Mouse (Mus musculus) B cell, adult 2 months (primary cell): Measurements from ENCODE around the gene Capn12.
"Not testable (repeated sequence)": the region's sequence is repeated elsewhere in the genome, so short reads cannot be mapped to it uniquely, and the experiment has no call there.

Experiments
- DNase-seq, 2 experiments: peaks; one replicate each; pipeline ENCODE4 v3.0.0; 2022

Capn12 gene

GRCm38 (mm10) chr7:28879606-28880005, 1.6 kb upstream of the Capn12 start:
- DNase-seq = peak; percentile 10 to 14

- no peak for DNase-seq
Measured at GRCm38 (mm10) chr7:28880554-28880953, 668 bp upstream of the Capn12 start.

GRCm38 (mm10) chr7:28883039-28883438, 1.8 kb downstream of the Capn12 start:
- no peak for DNase-seq

- not testable (repeated sequence) for DNase-seq
Measured at GRCm38 (mm10) chr7:28883704-28884103, 2.5 kb downstream of the Capn12 start.

GRCm38 (mm10) chr7:28886486-28886885, 5.3 kb downstream of the Capn12 start:
- DNase-seq = no peak

GRCm38 (mm10) chr7:28888701-28889161, 7.5 kb downstream of the Capn12 start:
- DNase-seq = no peak

- no peak for DNase-seq
Measured at GRCm38 (mm10) chr7:28892601-28893000, 11.4 kb downstream of the Capn12 start.

GRCm38 (mm10) chr7:28893643-28894265, 12.5 kb downstream of the Capn12 start:
- DNase-seq = peak; percentile 14 to 22

- DNase-seq = no peak
Measured at GRCm38 (mm10) chr7:28894942-28895341, 13.7 kb downstream of the Capn12 start.

- no peak for DNase-seq
Measured at GRCm38 (mm10) chr7:28897661-28898060, 16.4 kb downstream of the Capn12 start.

GRCm38 (mm10) chr7:28899972-28900371, 18.8 kb downstream of the Capn12 start:
- DNase-seq = no peak

GRCm38 (mm10) chr7:28901311-28902125, 20.3 kb downstream of the Capn12 start:
- DNase-seq = no peak

GRCm38 (mm10) chr7:28902180-28902579, 21.0 kb downstream of the Capn12 start:
- no peak for DNase-seq

GRCm38 (mm10) chr7:28902809-28903208, 21.6 kb downstream of the Capn12 start:
- DNase-seq = no peak

GRCm38 (mm10) chr7:28903778-28904177, 22.6 kb downstream of the Capn12 start:
- DNase-seq = no peak

GRCm38 (mm10) chr7:28907195-28907594, 26.0 kb downstream of the Capn12 start:
- DNase-seq = no peak

- DNase-seq = no peak
Measured at GRCm38 (mm10) chr7:28911632-28912031, 30.4 kb downstream of the Capn12 start.

GRCm38 (mm10) chr7:28913171-28913570, 31.9 kb downstream of the Capn12 start:
- no peak for DNase-seq

- peak; percentile 45 to 48 for DNase-seq
Measured at GRCm38 (mm10) chr7:28916491-28916890, 35.3 kb downstream of the Capn12 start.

- DNase-seq = no peak
Measured at GRCm38 (mm10) chr7:28917503-28918426, 36.5 kb downstream of the Capn12 start.

GRCm38 (mm10) chr7:28918540-28918939, 37.3 kb downstream of the Capn12 start:
- DNase-seq = no peak

- DNase-seq = no peak
Measured at GRCm38 (mm10) chr7:28919815-28920214, 38.6 kb downstream of the Capn12 start.

GRCm38 (mm10) chr7:28921178-28921577, 40.0 kb downstream of the Capn12 start:
- no peak for DNase-seq
